Mouse (Mus musculus): ENCODE measurements around the gene Vmn1r193. TPM values are rescaled to one million over a fixed set of nuclear protein-coding genes. Genes with fewer than 3 reads are reported as not detected.

Vmn1r193 gene
- polyA plus RNA-seq, 2 experiments = not detected

DNA sequence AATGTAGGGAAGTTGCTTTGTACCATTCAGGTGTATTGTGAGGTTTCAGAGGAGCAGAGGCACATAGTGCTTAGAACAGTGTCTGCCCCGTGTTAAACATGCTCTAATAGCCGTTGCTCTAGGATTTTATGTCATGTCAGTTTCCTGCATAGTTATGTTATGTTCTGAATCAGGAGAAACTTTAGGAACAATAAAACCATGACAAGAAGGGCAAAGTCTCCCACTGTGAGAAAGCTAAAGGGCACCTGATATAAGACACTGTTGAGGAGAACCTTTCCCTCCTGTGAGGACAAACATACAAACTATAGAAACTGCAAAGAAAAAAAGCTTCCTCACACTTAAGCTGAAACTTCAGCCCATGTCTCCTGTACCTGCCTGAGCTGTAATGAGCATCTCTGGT lies 32.6 kb downstream of the Vmn1r193 start:
- Histone ChIP-seq H3K27me3 (ENCODE audit: control insufficient read depth, insufficient read depth, low read length) (no peaks in the 10 kb centered on the region), H3K9me3 (ENCODE audit: control insufficient read depth, low read length) (no peaks in the 10 kb centered on the region), H3K4me3 (replicated peaks; ENCODE audit: low read length) (no peak overlapping the region), H3K4me2 (replicated peaks; ENCODE audit: low read depth, low read length, severe bottlenecking) (no peak overlapping the region), H3K9ac (ENCODE audit: low read depth, low read length, severe bottlenecking) (no peak overlapping the region), H3K4me1 (ENCODE audit: control insufficient read depth, insufficient read depth, low read length) (no peaks in the 10 kb centered on the region), H3K27ac (replicated peaks; ENCODE audit: low read depth, low read length) (no peak overlapping the region), H3K36me3 (ENCODE audit: control insufficient read depth, insufficient read depth, low read length) (no peaks in the 10 kb centered on the region)
- DNase-seq (ENCODE audit: low spot score) = no peak
- no peak for ATAC-seq (ENCODE audit: low FRiP score, low read depth)
- TF ChIP-seq POLR2A (IDR thresholded peaks at IDR 0.05; ENCODE audit: borderline replicate concordance, extremely low read depth, insufficient read depth, insufficient read length) = no peak
- WGBS = 69% methylated on average over 2 of the region's 2 CpGs

GRCm38 (mm10) chr13:22189313-22189712 lies 33.6 kb downstream of the Vmn1r193 start:
- H3K4me1 ChIP-seq (ENCODE audit: control insufficient read depth, insufficient read depth, low read length) = no peaks in the 10 kb centered on the region
- H3K9ac ChIP-seq (ENCODE audit: low read depth, low read length, severe bottlenecking) = no peak overlapping the region
- H3K36me3 ChIP-seq (ENCODE audit: control insufficient read depth, insufficient read depth, low read length) = no peaks in the 10 kb centered on the region
- no peak overlapping the region for H3K4me3 ChIP-seq (replicated peaks; ENCODE audit: low read length)
- no peaks in the 10 kb centered on the region for H3K27me3 ChIP-seq (ENCODE audit: control insufficient read depth, insufficient read depth, low read length)
- no peaks in the 10 kb centered on the region for H3K9me3 ChIP-seq (ENCODE audit: control insufficient read depth, low read length)
- no peak for DNase-seq (ENCODE audit: low spot score)
- TF ChIP-seq POLR2A (IDR thresholded peaks at IDR 0.05; ENCODE audit: borderline replicate concordance, extremely low read depth, insufficient read depth, insufficient read length) = no peak
- H3K4me2 ChIP-seq (replicated peaks; ENCODE audit: low read depth, low read length, severe bottlenecking) = no peak overlapping the region
- H3K27ac ChIP-seq (replicated peaks; ENCODE audit: low read depth, low read length) = no peak overlapping the region
- no peak for ATAC-seq (ENCODE audit: low FRiP score, low read depth)
- 90% methylated on average over 2 of the region's 2 CpGs for WGBS

- no peak for TF ChIP-seq POLR2A (IDR thresholded peaks at IDR 0.05; ENCODE audit: borderline replicate concordance, extremely low read depth, insufficient read depth, insufficient read length)
- no peaks in the 10 kb centered on the region for H3K4me1 ChIP-seq (ENCODE audit: control insufficient read depth, insufficient read depth, low read length)
- no peaks in the 10 kb centered on the region for H3K9me3 ChIP-seq (ENCODE audit: control insufficient read depth, low read length)
- DNase-seq (ENCODE audit: low spot score) (no peak), ATAC-seq (ENCODE audit: low FRiP score, low read depth) (no peak)
- H3K27me3 ChIP-seq (ENCODE audit: control insufficient read depth, insufficient read depth, low read length) = no peaks in the 10 kb centered on the region
- H3K4me3 ChIP-seq (replicated peaks; ENCODE audit: low read length) = no peak within 1 kb of the TSS
- WGBS = 85% methylated on average over 1 of the region's 1 CpGs
- no peak within 1 kb of the TSS for H3K27ac ChIP-seq (replicated peaks; ENCODE audit: low read depth, low read length)
- no peaks in the 10 kb centered on the region for H3K36me3 ChIP-seq (ENCODE audit: control insufficient read depth, insufficient read depth, low read length)
- no peak within 1 kb of the TSS for H3K9ac ChIP-seq (ENCODE audit: low read depth, low read length, severe bottlenecking)
- no peak within 1 kb of the TSS for H3K4me2 ChIP-seq (replicated peaks; ENCODE audit: low read depth, low read length, severe bottlenecking)
Observed at GRCm38 (mm10) chr13:22183869-22184268, 39.1 kb downstream of the Vmn1r193 start, which contains the start of gene Vmn1r191. TSS of gene Vmn1r191 (minus strand) at chr13:22183969.

DNA sequence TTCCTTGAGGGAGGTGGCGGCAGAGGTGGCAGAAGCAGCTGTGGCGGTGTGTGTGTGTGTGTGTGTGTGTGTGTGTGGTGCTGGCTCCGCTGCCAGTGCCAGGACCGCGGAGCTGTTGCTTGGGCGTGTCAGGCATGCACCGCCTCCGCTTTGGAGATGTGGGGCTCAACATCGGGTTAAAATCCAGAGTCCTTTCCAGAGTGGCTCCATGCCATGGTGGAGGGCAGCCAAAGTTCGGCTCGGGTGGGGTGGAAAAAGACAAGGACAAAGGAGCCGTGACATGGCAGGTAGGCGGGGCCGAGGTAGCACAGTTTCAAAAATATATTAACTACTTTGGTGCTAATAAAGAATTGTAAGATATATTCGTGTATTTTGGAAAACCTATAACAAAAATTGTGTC lies 54.5 kb downstream of the Vmn1r193 start:
- Histone ChIP-seq H3K4me3 (replicated peaks; ENCODE audit: low read length) (no peak overlapping the region), H3K9ac (ENCODE audit: low read depth, low read length, severe bottlenecking) (no peak overlapping the region), H3K27me3 (ENCODE audit: control insufficient read depth, insufficient read depth, low read length) (no peaks in the 10 kb centered on the region), H3K4me1 (ENCODE audit: control insufficient read depth, insufficient read depth, low read length) (no peaks in the 10 kb centered on the region), H3K36me3 (ENCODE audit: control insufficient read depth, insufficient read depth, low read length) (no peaks in the 10 kb centered on the region), H3K27ac (replicated peaks; ENCODE audit: low read depth, low read length) (no peak overlapping the region), H3K9me3 (ENCODE audit: control insufficient read depth, low read length) (peaks cover 4% of the 10 kb centered on the region; the same call in 1 of the 2 replicates), H3K4me2 (replicated peaks; ENCODE audit: low read depth, low read length, severe bottlenecking) (no peak overlapping the region)
- no peak for TF ChIP-seq POLR2A (IDR thresholded peaks at IDR 0.05; ENCODE audit: borderline replicate concordance, extremely low read depth, insufficient read depth, insufficient read length)
- DNase-seq (ENCODE audit: low spot score) = no peak
- no peak for ATAC-seq (ENCODE audit: low FRiP score, low read depth)
- whole genome bisulfite sequencing = 93% methylated on average over 15 of the region's 15 CpGs

Small RNA genes lying within 50 kb of the gene (microRNA-seq; reads per million reads assigned to microRNA genes)
- gene Gm23282 = not detected
- gene Gm25084 = not detected

Other genes with a start within 250 kb of the Vmn1r193 start
- 0.09 and 0.17 TPM in 2 replicates for gene Pom121l2, start 242.0 kb downstream of the Vmn1r193 start, polyA plus RNA-seq (2012; rRNA removed)
- gene Pom121l2, start 242.0 kb downstream of the Vmn1r193 start, polyA plus RNA-seq (2014; fragmentation: Nextera tagmentation; extraction: Ambion mirVana) = 0.11 and 0.18 TPM in 2 replicates
- gene Prss16, start 213.4 kb downstream of the Vmn1r193 start, polyA plus RNA-seq (2012; rRNA removed) = 1.1 and 1.6 TPM in 2 replicates
- 0.51 and 0.57 TPM in 2 replicates for gene Prss16, start 213.4 kb downstream of the Vmn1r193 start, polyA plus RNA-seq (2014; fragmentation: Nextera tagmentation; extraction: Ambion mirVana)
- 5.5 and 14.9 TPM in 2 replicates for gene Hist1h2ah, start 187.6 kb downstream of the Vmn1r193 start, polyA plus RNA-seq (2012; rRNA removed)
- 6.5 and 22.1 TPM in 2 replicates for gene Hist1h2ah, start 187.6 kb downstream of the Vmn1r193 start, polyA plus RNA-seq (2014; fragmentation: Nextera tagmentation; extraction: Ambion mirVana)
- gene Hist1h2bk, start 187.3 kb downstream of the Vmn1r193 start, polyA plus RNA-seq (2012; rRNA removed) = 24.6 and 30.5 TPM in 2 replicates
- 6.9 and 7.1 TPM in 2 replicates for gene Hist1h2bk, start 187.3 kb downstream of the Vmn1r193 start, polyA plus RNA-seq (2014; fragmentation: Nextera tagmentation; extraction: Ambion mirVana)
- 31.0 and 39.5 TPM in 2 replicates for gene Hist1h4i, start 181.8 kb downstream of the Vmn1r193 start, polyA plus RNA-seq (2012; rRNA removed)
- 14.0 and 14.7 TPM in 2 replicates for gene Hist1h4i, start 181.8 kb downstream of the Vmn1r193 start, polyA plus RNA-seq (2014; fragmentation: Nextera tagmentation; extraction: Ambion mirVana)
- gene Hist1h2ag, start 180.2 kb downstream of the Vmn1r193 start, polyA plus RNA-seq (2012; rRNA removed) = 54.6 and 89.6 TPM in 2 replicates
- gene Hist1h2ag, start 180.2 kb downstream of the Vmn1r193 start, polyA plus RNA-seq (2014; fragmentation: Nextera tagmentation; extraction: Ambion mirVana) = 56.7 and 74.1 TPM in 2 replicates
- gene Hist1h2bj, start 179.9 kb downstream of the Vmn1r193 start, polyA plus RNA-seq (2012; rRNA removed) = 20.7 and 26.3 TPM in 2 replicates
- gene Hist1h2bj, start 179.9 kb downstream of the Vmn1r193 start, polyA plus RNA-seq (2014; fragmentation: Nextera tagmentation; extraction: Ambion mirVana) = 10.3 and 11.1 TPM in 2 replicates
- gene Vmn1r188, start 138.7 kb downstream of the Vmn1r193 start, polyA plus RNA-seq (2012; rRNA removed) = not detected in 2 replicates
- gene Vmn1r188, start 138.7 kb downstream of the Vmn1r193 start, polyA plus RNA-seq (2014; fragmentation: Nextera tagmentation; extraction: Ambion mirVana) = not detected in 2 replicates
- not detected in 2 replicates for gene Vmn1r189, start 117.3 kb downstream of the Vmn1r193 start, polyA plus RNA-seq (2012; rRNA removed)
- gene Vmn1r189, start 117.3 kb downstream of the Vmn1r193 start, polyA plus RNA-seq (2014; fragmentation: Nextera tagmentation; extraction: Ambion mirVana) = not detected in 2 replicates
- gene Vmn1r191, start 39.2 kb downstream of the Vmn1r193 start, polyA plus RNA-seq (2012; rRNA removed) = not detected in 2 replicates
- gene Vmn1r191, start 39.2 kb downstream of the Vmn1r193 start, polyA plus RNA-seq (2014; fragmentation: Nextera tagmentation; extraction: Ambion mirVana) = not detected in 2 replicates
- not detected in 2 replicates for gene Vmn1r192, start 32.0 kb downstream of the Vmn1r193 start, polyA plus RNA-seq (2012; rRNA removed)
- not detected in 2 replicates for gene Vmn1r192, start 32.0 kb downstream of the Vmn1r193 start, polyA plus RNA-seq (2014; fragmentation: Nextera tagmentation; extraction: Ambion mirVana)
- gene Vmn1r194, start 21.1 kb upstream of the Vmn1r193 start, polyA plus RNA-seq (2012; rRNA removed) = not detected in 2 replicates
- not detected in 2 replicates for gene Vmn1r194, start 21.1 kb upstream of the Vmn1r193 start, polyA plus RNA-seq (2014; fragmentation: Nextera tagmentation; extraction: Ambion mirVana)
- not detected in 2 replicates for gene Vmn1r195, start 47.4 kb upstream of the Vmn1r193 start, polyA plus RNA-seq (2012; rRNA removed)
- gene Vmn1r195, start 47.4 kb upstream of the Vmn1r193 start, polyA plus RNA-seq (2014; fragmentation: Nextera tagmentation; extraction: Ambion mirVana) = not detected in 2 replicates
- not detected in 2 replicates for gene Vmn1r196, start 66.8 kb upstream of the Vmn1r193 start, polyA plus RNA-seq (2012; rRNA removed)
- gene Vmn1r196, start 66.8 kb upstream of the Vmn1r193 start, polyA plus RNA-seq (2014; fragmentation: Nextera tagmentation; extraction: Ambion mirVana) = not detected in 2 replicates
- not detected in 2 replicates for gene Vmn1r197, start 101.4 kb upstream of the Vmn1r193 start, polyA plus RNA-seq (2012; rRNA removed)
- not detected in 2 replicates for gene Vmn1r197, start 101.4 kb upstream of the Vmn1r193 start, polyA plus RNA-seq (2014; fragmentation: Nextera tagmentation; extraction: Ambion mirVana)
- not detected in 2 replicates for gene Vmn1r198, start 127.2 kb upstream of the Vmn1r193 start, polyA plus RNA-seq (2012; rRNA removed)
- not detected in 2 replicates for gene Vmn1r198, start 127.2 kb upstream of the Vmn1r193 start, polyA plus RNA-seq (2014; fragmentation: Nextera tagmentation; extraction: Ambion mirVana)
- gene Vmn1r199, start 156.7 kb upstream of the Vmn1r193 start, polyA plus RNA-seq (2012; rRNA removed) = not detected in 2 replicates
- not detected in 2 replicates for gene Vmn1r199, start 156.7 kb upstream of the Vmn1r193 start, polyA plus RNA-seq (2014; fragmentation: Nextera tagmentation; extraction: Ambion mirVana)
- not detected in 2 replicates for gene Vmn1r200, start 167.2 kb upstream of the Vmn1r193 start, polyA plus RNA-seq (2012; rRNA removed)
- not detected in 2 replicates for gene Vmn1r200, start 167.2 kb upstream of the Vmn1r193 start, polyA plus RNA-seq (2014; fragmentation: Nextera tagmentation; extraction: Ambion mirVana)
- not detected in 2 replicates for gene Vmn1r201, start 248.8 kb upstream of the Vmn1r193 start, polyA plus RNA-seq (2012; rRNA removed)
- gene Vmn1r201, start 248.8 kb upstream of the Vmn1r193 start, polyA plus RNA-seq (2014; fragmentation: Nextera tagmentation; extraction: Ambion mirVana) = not detected in 2 replicates

Measured in limb, embryonic 14.5 days (tissue).